Mouse (Mus musculus): Measurements from ENCODE around the gene Chtop. TPM values are rescaled to one million over a fixed set of nuclear protein-coding genes. Genes with fewer than 3 reads are reported as not detected.

Chtop gene
- total and polyA plus RNA-seq, 3 experiments, result 78.6 to 135 (median 97.0) TPM

DNA sequence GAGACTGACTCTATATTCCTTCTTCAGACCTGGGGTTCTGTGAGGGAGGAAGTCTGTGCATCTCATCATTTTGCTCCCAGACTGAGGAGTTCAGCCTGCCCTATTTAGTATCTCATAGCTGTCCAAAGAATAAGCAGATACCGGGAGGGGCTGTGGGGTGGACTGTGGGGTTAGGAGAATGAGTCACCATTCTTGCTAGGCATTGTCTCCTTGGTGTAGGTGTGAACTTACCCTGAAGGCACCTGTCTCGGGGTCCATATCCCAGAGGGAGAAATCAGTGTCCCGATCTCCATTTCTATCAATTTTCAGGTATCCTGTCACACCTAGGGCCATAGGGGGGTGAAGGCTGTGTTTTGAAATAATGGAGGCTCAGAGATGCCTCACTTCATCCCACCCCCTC lies 47.4 kb downstream of the Chtop start:
- H3K27me3 ChIP-seq (ENCODE audit: insufficient read depth, low read length), result peaks cover 78% of the 10 kb centered on the region

GRCm38 (mm10) chr3:90460315-90460714 lies 49.0 kb downstream of the Chtop start:
- ATAC-seq (ENCODE audit: extremely low read depth, insufficient number of reproducible peaks, low FRiP score, poor library complexity, severe bottlenecking) (no peak), DNase-seq (ENCODE audit: low spot score) (no peak)
- H3K36me3 ChIP-seq (replicated peaks), result no peaks in the 10 kb centered on the region
- peaks cover 1% of the 10 kb centered on the region for H3K4me1 ChIP-seq (ENCODE audit: insufficient read depth, low read depth, low read length)
- TF ChIP-seq CTCF (IDR thresholded peaks at IDR 0.05; ENCODE audit: low read depth, low read length) (no peak), TAL1 (conservative IDR thresholded peaks at IDR 0.05; ENCODE audit: low read depth, low read length) (no peak), GATA1 (IDR thresholded peaks at IDR 0.05; ENCODE audit: borderline replicate concordance, low read length) (no peak), POLR2AphosphoS5 (IDR thresholded peaks at IDR 0.05; ENCODE audit: insufficient replicate concordance, low read depth, low read length) (no peak), GATA2 (IDR thresholded peaks at IDR 0.05; ENCODE audit: borderline replicate concordance, low read depth, low read length) (no peak)
- H3K9me3 ChIP-seq (replicated peaks), result peaks cover 8% of the 10 kb centered on the region
- no peak overlapping the region for H3K4me3 ChIP-seq (ENCODE audit: low read depth, low read length)
- H3K27me3 ChIP-seq (ENCODE audit: insufficient read depth, low read length), result peaks cover 81% of the 10 kb centered on the region

More for the DNA sequence above, 47.4 kb downstream of the Chtop start:
- no peaks in the 10 kb centered on the region for H3K36me3 ChIP-seq (replicated peaks)
- ATAC-seq (ENCODE audit: extremely low read depth, insufficient number of reproducible peaks, low FRiP score, poor library complexity, severe bottlenecking) (no peak), DNase-seq (ENCODE audit: low spot score) (no peak)
- H3K4me3 ChIP-seq (ENCODE audit: low read depth, low read length), result no peak overlapping the region
- TF ChIP-seq CTCF (IDR thresholded peaks at IDR 0.05; ENCODE audit: low read depth, low read length) (no peak), GATA1 (IDR thresholded peaks at IDR 0.05; ENCODE audit: borderline replicate concordance, low read length) (no peak), TAL1 (conservative IDR thresholded peaks at IDR 0.05; ENCODE audit: low read depth, low read length) (no peak), GATA2 (IDR thresholded peaks at IDR 0.05; ENCODE audit: borderline replicate concordance, low read depth, low read length) (no peak), POLR2AphosphoS5 (IDR thresholded peaks at IDR 0.05; ENCODE audit: insufficient replicate concordance, low read depth, low read length) (no peak)
- peaks cover 12% of the 10 kb centered on the region for H3K9me3 ChIP-seq (replicated peaks)
- peaks cover 13% of the 10 kb centered on the region for H3K4me1 ChIP-seq (ENCODE audit: insufficient read depth, low read depth, low read length)

GRCm38 (mm10) chr3:90459727-90460126 lies 49.6 kb downstream of the Chtop start:
- ATAC-seq (ENCODE audit: extremely low read depth, insufficient number of reproducible peaks, low FRiP score, poor library complexity, severe bottlenecking) (no peak), DNase-seq (ENCODE audit: low spot score) (no peak)
- Histone ChIP-seq H3K27me3 (ENCODE audit: insufficient read depth, low read length) (peaks cover 80% of the 10 kb centered on the region), H3K4me3 (ENCODE audit: low read depth, low read length) (no peak overlapping the region), H3K9me3 (replicated peaks) (peaks cover 2% of the 10 kb centered on the region), H3K4me1 (ENCODE audit: insufficient read depth, low read depth, low read length) (no peaks in the 10 kb centered on the region), H3K36me3 (replicated peaks) (no peaks in the 10 kb centered on the region)
- TF ChIP-seq TAL1 (conservative IDR thresholded peaks at IDR 0.05; ENCODE audit: low read depth, low read length) (no peak), GATA2 (IDR thresholded peaks at IDR 0.05; ENCODE audit: borderline replicate concordance, low read depth, low read length) (no peak), CTCF (IDR thresholded peaks at IDR 0.05; ENCODE audit: low read depth, low read length) (no peak), GATA1 (IDR thresholded peaks at IDR 0.05; ENCODE audit: borderline replicate concordance, low read length) (no peak), POLR2AphosphoS5 (IDR thresholded peaks at IDR 0.05; ENCODE audit: insufficient replicate concordance, low read depth, low read length) (no peak)

GRCm38 (mm10) chr3:90454931-90455330 lies 54.4 kb downstream of the Chtop start:
- TF ChIP-seq GATA1 (IDR thresholded peaks at IDR 0.05; ENCODE audit: borderline replicate concordance, low read length), result no peak
- TF ChIP-seq CTCF (IDR thresholded peaks at IDR 0.05; ENCODE audit: low read depth, low read length), result no peak
- TF ChIP-seq TAL1 (conservative IDR thresholded peaks at IDR 0.05; ENCODE audit: low read depth, low read length), result no peak
- TF ChIP-seq GATA2 (IDR thresholded peaks at IDR 0.05; ENCODE audit: borderline replicate concordance, low read depth, low read length), result no peak
- no peak for TF ChIP-seq POLR2AphosphoS5 (IDR thresholded peaks at IDR 0.05; ENCODE audit: insufficient replicate concordance, low read depth, low read length)
- H3K4me3 ChIP-seq (ENCODE audit: low read depth, low read length), result no peak overlapping the region
- peaks cover 10% of the 10 kb centered on the region for H3K4me1 ChIP-seq (ENCODE audit: insufficient read depth, low read depth, low read length)
- DNase-seq (ENCODE audit: low spot score), result no peak
- no peaks in the 10 kb centered on the region for H3K9me3 ChIP-seq (replicated peaks)
- no peak for ATAC-seq (ENCODE audit: extremely low read depth, insufficient number of reproducible peaks, low FRiP score, poor library complexity, severe bottlenecking)
- no peaks in the 10 kb centered on the region for H3K36me3 ChIP-seq (replicated peaks)
- H3K27me3 ChIP-seq (ENCODE audit: insufficient read depth, low read length), result peaks cover 58% of the 10 kb centered on the region

- H3K4me3 ChIP-seq (ENCODE audit: low read depth, low read length), result no peak overlapping the region
- TF ChIP-seq POLR2AphosphoS5 (IDR thresholded peaks at IDR 0.05; ENCODE audit: insufficient replicate concordance, low read depth, low read length), result no peak
- TF ChIP-seq GATA1 (IDR thresholded peaks at IDR 0.05; ENCODE audit: borderline replicate concordance, low read length), result no peak
- TF ChIP-seq GATA2 (IDR thresholded peaks at IDR 0.05; ENCODE audit: borderline replicate concordance, low read depth, low read length), result no peak
- no peak for TF ChIP-seq TAL1 (conservative IDR thresholded peaks at IDR 0.05; ENCODE audit: low read depth, low read length)
- TF ChIP-seq CTCF (IDR thresholded peaks at IDR 0.05; ENCODE audit: low read depth, low read length), result no peak
- no peaks in the 10 kb centered on the region for H3K36me3 ChIP-seq (replicated peaks)
- H3K27me3 ChIP-seq (ENCODE audit: insufficient read depth, low read length), result peaks cover 36% of the 10 kb centered on the region
- H3K4me1 ChIP-seq (ENCODE audit: insufficient read depth, low read depth, low read length), result peaks cover 18% of the 10 kb centered on the region
- no peak for ATAC-seq (ENCODE audit: extremely low read depth, insufficient number of reproducible peaks, low FRiP score, poor library complexity, severe bottlenecking)
- DNase-seq (ENCODE audit: low spot score), result no peak
- no peaks in the 10 kb centered on the region for H3K9me3 ChIP-seq (replicated peaks)
These were observed 57.8 kb downstream of the Chtop start for GRCm38 (mm10) chr3:90451396-90452095.

DNA sequence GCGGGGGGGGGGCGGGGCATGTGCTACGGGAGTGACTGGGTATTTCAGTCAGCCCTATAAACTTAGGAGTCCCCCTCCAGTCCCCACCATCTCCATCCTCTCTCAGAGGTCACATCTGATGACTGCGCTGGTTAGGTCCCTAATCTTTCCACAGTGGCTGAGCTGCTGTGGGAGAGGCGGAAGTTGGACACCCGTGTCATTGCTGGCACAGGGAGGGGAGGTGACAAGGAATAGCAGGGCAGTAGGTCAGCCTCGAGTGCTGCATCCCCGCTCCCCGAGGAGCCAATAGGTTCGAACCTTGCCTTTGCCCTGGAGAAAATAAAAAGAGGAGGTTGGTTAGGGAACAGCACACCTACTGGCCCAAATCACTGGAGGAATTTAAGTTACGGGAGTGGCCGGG lies 58.4 kb downstream of the Chtop start:
- peaks cover 32% of the 10 kb centered on the region for H3K27me3 ChIP-seq (ENCODE audit: insufficient read depth, low read length)
- H3K9me3 ChIP-seq (replicated peaks), result no peaks in the 10 kb centered on the region
- H3K4me3 ChIP-seq (ENCODE audit: low read depth, low read length), result peak overlapping the region; percentile 20; the same call in 1 of the 2 replicates
- DNase-seq (ENCODE audit: low spot score) (no peak), ATAC-seq (ENCODE audit: extremely low read depth, insufficient number of reproducible peaks, low FRiP score, poor library complexity, severe bottlenecking) (no peak)
- no peak for TF ChIP-seq CTCF (IDR thresholded peaks at IDR 0.05; ENCODE audit: low read depth, low read length)
- TF ChIP-seq GATA1 (IDR thresholded peaks at IDR 0.05; ENCODE audit: borderline replicate concordance, low read length), result no peak
- TF ChIP-seq GATA2 (IDR thresholded peaks at IDR 0.05; ENCODE audit: borderline replicate concordance, low read depth, low read length), result no peak
- no peak for TF ChIP-seq TAL1 (conservative IDR thresholded peaks at IDR 0.05; ENCODE audit: low read depth, low read length)
- TF ChIP-seq POLR2AphosphoS5 (IDR thresholded peaks at IDR 0.05; ENCODE audit: insufficient replicate concordance, low read depth, low read length), result no peak
- no peaks in the 10 kb centered on the region for H3K36me3 ChIP-seq (replicated peaks)
- peaks cover 24% of the 10 kb centered on the region for H3K4me1 ChIP-seq (ENCODE audit: insufficient read depth, low read depth, low read length)

Other genes with a start within 250 kb of the Chtop start
Only the 20 nearest of the 21 such genes appear.
- gene Gatad2b, start 216.3 kb downstream of the Chtop start, total RNA-seq (2014; fragmentation: Nextera tagmentation), result 176 and 211 TPM in 2 replicates
- 15.2 and 19.1 TPM in 2 replicates for gene Gatad2b, start 216.3 kb downstream of the Chtop start, total RNA-seq (2017)
- 5.1 and 6.8 TPM in 2 replicates for gene Gatad2b, start 216.3 kb downstream of the Chtop start, polyA plus RNA-seq (2012)
- 0.73 and 1.3 TPM in 2 replicates for gene Slc27a3, start 119.6 kb downstream of the Chtop start, total RNA-seq (2014; fragmentation: Nextera tagmentation)
- 2.7 and 2.9 TPM in 2 replicates for gene Slc27a3, start 119.6 kb downstream of the Chtop start, total RNA-seq (2017)
- 2.9 and 3.0 TPM in 2 replicates for gene Slc27a3, start 119.6 kb downstream of the Chtop start, polyA plus RNA-seq (2012)
- 36.7 and 47.0 TPM in 2 replicates for gene Ints3, start 75.9 kb downstream of the Chtop start, total RNA-seq (2014; fragmentation: Nextera tagmentation)
- gene Ints3, start 75.9 kb downstream of the Chtop start, total RNA-seq (2017), result 32.5 and 36.2 TPM in 2 replicates
- gene Ints3, start 75.9 kb downstream of the Chtop start, polyA plus RNA-seq (2012), result 28.2 and 30.8 TPM in 2 replicates
- not detected in 2 replicates for gene Npr1, start 43.6 kb downstream of the Chtop start, total RNA-seq (2014; fragmentation: Nextera tagmentation)
- not detected in 2 replicates for gene Npr1, start 43.6 kb downstream of the Chtop start, total RNA-seq (2017)
- gene Npr1, start 43.6 kb downstream of the Chtop start, polyA plus RNA-seq (2012), result not detected in 2 replicates
- gene Ilf2, start 33.4 kb downstream of the Chtop start, total RNA-seq (2014; fragmentation: Nextera tagmentation), result 92.4 and 100 TPM in 2 replicates
- gene Ilf2, start 33.4 kb downstream of the Chtop start, total RNA-seq (2017), result 168 and 181 TPM in 2 replicates
- 15.4 and 21.3 TPM in 2 replicates for gene Ilf2, start 33.4 kb downstream of the Chtop start, polyA plus RNA-seq (2012)
- 58.0 and 61.9 TPM in 2 replicates for gene Snapin, start 18.5 kb downstream of the Chtop start, total RNA-seq (2014; fragmentation: Nextera tagmentation)
- gene Snapin, start 18.5 kb downstream of the Chtop start, total RNA-seq (2017), result 42.5 and 46.2 TPM in 2 replicates
- 3.4 and 3.5 TPM in 2 replicates for gene Snapin, start 18.5 kb downstream of the Chtop start, polyA plus RNA-seq (2012)
- gene S100a1, start 4.9 kb upstream of the Chtop start, total RNA-seq (2014; fragmentation: Nextera tagmentation), result 26.6 and 38.4 TPM in 2 replicates
- 40.8 and 42.9 TPM in 2 replicates for gene S100a1, start 4.9 kb upstream of the Chtop start, total RNA-seq (2017)
- gene S100a1, start 4.9 kb upstream of the Chtop start, polyA plus RNA-seq (2012), result 2.6 and 5.1 TPM in 2 replicates
- 22.9 and 25.3 TPM in 2 replicates for gene S100a13, start 4.9 kb upstream of the Chtop start, total RNA-seq (2014; fragmentation: Nextera tagmentation)
- 67.3 and 70.2 TPM in 2 replicates for gene S100a13, start 4.9 kb upstream of the Chtop start, total RNA-seq (2017)
- gene S100a13, start 4.9 kb upstream of the Chtop start, polyA plus RNA-seq (2012), result 1.8 and 2.4 TPM in 2 replicates
- gene S100a14, start 17.4 kb upstream of the Chtop start, total RNA-seq (2014; fragmentation: Nextera tagmentation), result not detected in 2 replicates
- gene S100a14, start 17.4 kb upstream of the Chtop start, total RNA-seq (2017), result 0.12 TPM in 1 of 2 replicates, not detected in the other
- not detected in 2 replicates for gene S100a14, start 17.4 kb upstream of the Chtop start, polyA plus RNA-seq (2012)
- not detected in 2 replicates for gene S100a16, start 27.8 kb upstream of the Chtop start, total RNA-seq (2014; fragmentation: Nextera tagmentation)
- not detected in 2 replicates for gene S100a16, start 27.8 kb upstream of the Chtop start, total RNA-seq (2017)
- gene S100a16, start 27.8 kb upstream of the Chtop start, polyA plus RNA-seq (2012), result not detected in 2 replicates
- gene S100a3, start 51.1 kb upstream of the Chtop start, total RNA-seq (2014; fragmentation: Nextera tagmentation), result not detected in 2 replicates
- 0.12 and 0.22 TPM in 2 replicates for gene S100a3, start 51.1 kb upstream of the Chtop start, total RNA-seq (2017)
- gene S100a3, start 51.1 kb upstream of the Chtop start, polyA plus RNA-seq (2012), result not detected in 2 replicates
- gene S100a2, start 80.7 kb upstream of the Chtop start, total RNA-seq (2014; fragmentation: Nextera tagmentation), result not detected in 2 replicates
- not detected in 2 replicates for gene S100a2, start 80.7 kb upstream of the Chtop start, total RNA-seq (2017)
- not detected in 2 replicates for gene S100a2, start 80.7 kb upstream of the Chtop start, polyA plus RNA-seq (2012)
- gene Gm42674, start 92.4 kb upstream of the Chtop start, total RNA-seq (2014; fragmentation: Nextera tagmentation), result not detected in 2 replicates
- gene Gm42674, start 92.4 kb upstream of the Chtop start, total RNA-seq (2017), result not detected in 2 replicates
- not detected in 2 replicates for gene Gm42674, start 92.4 kb upstream of the Chtop start, polyA plus RNA-seq (2012)
- not detected in 2 replicates for gene S100a4, start 94.3 kb upstream of the Chtop start, total RNA-seq (2014; fragmentation: Nextera tagmentation)
- 0.64 TPM in 1 of 2 replicates, not detected in the other for gene S100a4, start 94.3 kb upstream of the Chtop start, total RNA-seq (2017)
- gene S100a4, start 94.3 kb upstream of the Chtop start, polyA plus RNA-seq (2012), result not detected in 2 replicates
- gene S100a5, start 99.0 kb upstream of the Chtop start, total RNA-seq (2014; fragmentation: Nextera tagmentation), result not detected in 2 replicates
- gene S100a5, start 99.0 kb upstream of the Chtop start, total RNA-seq (2017), result not detected in 2 replicates
- gene S100a5, start 99.0 kb upstream of the Chtop start, polyA plus RNA-seq (2012), result not detected in 2 replicates
- gene S100a6, start 103.4 kb upstream of the Chtop start, total RNA-seq (2014; fragmentation: Nextera tagmentation), result not detected in 2 replicates
- 0.35 TPM in 1 of 2 replicates, not detected in the other for gene S100a6, start 103.4 kb upstream of the Chtop start, total RNA-seq (2017)
- gene S100a6, start 103.4 kb upstream of the Chtop start, polyA plus RNA-seq (2012), result not detected in 2 replicates
- gene S100a7a, start 144.5 kb upstream of the Chtop start, total RNA-seq (2014; fragmentation: Nextera tagmentation), result not detected in 2 replicates
- gene S100a7a, start 144.5 kb upstream of the Chtop start, total RNA-seq (2017), result not detected in 2 replicates
- gene S100a7a, start 144.5 kb upstream of the Chtop start, polyA plus RNA-seq (2012), result not detected in 2 replicates
- gene S100a8, start 159.5 kb upstream of the Chtop start, total RNA-seq (2014; fragmentation: Nextera tagmentation), result 2.4 TPM in 1 of 2 replicates, not detected in the other
- gene S100a8, start 159.5 kb upstream of the Chtop start, total RNA-seq (2017), result not detected in 2 replicates
- gene S100a8, start 159.5 kb upstream of the Chtop start, polyA plus RNA-seq (2012), result not detected in 2 replicates
- gene S100a9, start 186.2 kb upstream of the Chtop start, total RNA-seq (2014; fragmentation: Nextera tagmentation), result not detected in 2 replicates
- 0.41 TPM in 1 of 2 replicates, not detected in the other for gene S100a9, start 186.2 kb upstream of the Chtop start, total RNA-seq (2017)
- 0.20 TPM in 1 of 2 replicates, not detected in the other for gene S100a9, start 186.2 kb upstream of the Chtop start, polyA plus RNA-seq (2012)
- not detected in 2 replicates for gene Pglyrp4, start 217.4 kb upstream of the Chtop start, total RNA-seq (2014; fragmentation: Nextera tagmentation)
- 0.12 TPM in 1 of 2 replicates, not detected in the other for gene Pglyrp4, start 217.4 kb upstream of the Chtop start, total RNA-seq (2017)
- not detected in 2 replicates for gene Pglyrp4, start 217.4 kb upstream of the Chtop start, polyA plus RNA-seq (2012)

Data from G1E (cell line).